Mouse (Mus musculus) layer of hippocampus, adult 8-10 months (tissue): ENCODE results near the gene Wdr60. TPM values are rescaled to one million over a fixed set of nuclear protein-coding genes. Genes with fewer than 3 reads are reported as not detected.

Source experiments
- DNase-seq, 2 experiments: peaks; one replicate each; pipeline ENCODE4 v3.0.0; 2022; ENCODE audit warnings: low spot score in 2 of 2
- total RNA-seq, 4 experiments: library from RNA; stranded (reverse); gene quantifications; 2 replicates each; pipeline ENCODE4 v1.2.4; 2022

Wdr60 gene
- total RNA-seq, 4 experiments from 2014 or later, result 15.1 to 22.2 (median 19.8) TPM

DNA sequence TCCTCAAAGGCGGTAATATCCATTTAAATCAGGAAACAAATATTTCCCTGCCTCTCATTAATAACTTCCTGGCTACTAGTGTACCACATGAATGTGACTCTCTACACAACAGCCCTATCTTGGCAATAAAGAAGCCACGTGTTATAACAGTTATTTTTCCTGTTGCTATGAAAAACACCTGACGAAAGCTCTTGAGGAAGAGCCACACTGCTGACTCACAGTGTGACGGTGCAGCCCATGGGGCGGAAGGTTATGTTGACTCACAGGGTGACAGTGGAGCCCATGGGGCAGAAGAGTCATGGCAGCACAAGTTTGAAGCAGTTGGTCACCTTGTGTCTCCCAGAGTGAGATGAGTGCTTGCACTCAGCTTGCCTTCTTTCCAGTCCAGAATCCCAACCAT, 6.6 kb upstream of the Wdr60 start:
- no peak for DNase-seq

DNA sequence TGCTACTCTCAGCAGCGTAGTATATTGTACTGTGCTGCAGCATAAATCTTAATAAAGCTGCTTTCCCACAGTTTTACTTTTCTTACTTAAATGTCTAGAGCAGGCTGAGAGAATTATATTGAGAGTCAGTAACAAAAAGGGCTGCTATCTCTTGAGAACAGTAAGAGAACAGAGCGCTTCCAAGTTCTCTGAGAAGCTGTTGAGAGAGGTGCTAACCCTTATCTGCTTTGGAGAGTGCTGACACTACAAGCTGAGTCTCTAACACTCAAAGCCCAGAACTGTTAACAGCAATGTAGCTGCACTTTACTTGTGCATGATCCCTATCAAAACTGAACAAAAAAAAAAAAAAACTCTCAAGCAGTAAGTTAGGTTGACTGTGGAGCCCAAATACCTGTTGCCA, 2.5 kb upstream of the Wdr60 start:
- DNase-seq, result no peak

DNA sequence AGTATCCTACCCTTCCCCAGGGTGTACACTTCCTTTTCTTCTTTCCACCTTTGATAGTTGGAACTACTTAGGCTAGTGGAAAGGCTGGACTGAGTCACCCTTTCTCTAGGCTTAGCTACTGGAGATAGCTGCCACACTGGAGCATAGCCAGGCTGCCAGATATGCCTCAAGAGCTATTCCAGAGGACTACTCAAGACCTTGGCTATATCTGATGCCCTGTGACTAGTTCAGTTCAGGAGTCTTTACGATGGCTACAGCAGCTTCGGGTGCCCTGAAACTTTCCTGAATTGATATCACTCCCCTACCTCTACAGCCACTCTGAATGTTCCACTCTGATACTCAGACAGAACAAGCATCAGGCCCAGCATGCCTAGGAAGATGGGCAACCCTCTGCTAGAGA, 1.9 kb upstream of the Wdr60 start:
- no peak for DNase-seq

DNA sequence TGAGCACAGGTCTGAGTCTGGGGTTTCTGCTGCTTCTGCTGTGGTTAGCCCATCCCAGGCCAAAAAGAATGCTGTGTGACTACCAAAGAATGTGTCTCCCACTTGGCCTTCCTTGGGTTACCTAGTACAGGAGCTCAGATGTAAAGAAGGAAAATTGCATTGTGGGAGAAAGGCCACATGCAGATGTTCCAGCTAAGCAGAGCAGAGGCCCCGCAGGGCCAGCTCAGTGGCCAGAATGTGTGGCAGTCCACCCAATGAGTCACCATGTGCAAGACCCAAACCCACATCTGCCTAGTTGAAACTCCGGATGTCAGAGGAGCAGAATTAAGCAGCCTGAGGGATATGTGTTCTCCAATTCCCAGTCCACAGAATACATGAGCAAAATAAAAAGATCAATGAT, 4.5 kb downstream of the Wdr60 start:
- DNase-seq, result no peak

GRCm38 (mm10) chr12:116255636-116256035, 7.2 kb downstream of the Wdr60 start:
- no peak for DNase-seq

GRCm38 (mm10) chr12:116254652-116255051, 8.2 kb downstream of the Wdr60 start:
- DNase-seq, result no peak

DNA sequence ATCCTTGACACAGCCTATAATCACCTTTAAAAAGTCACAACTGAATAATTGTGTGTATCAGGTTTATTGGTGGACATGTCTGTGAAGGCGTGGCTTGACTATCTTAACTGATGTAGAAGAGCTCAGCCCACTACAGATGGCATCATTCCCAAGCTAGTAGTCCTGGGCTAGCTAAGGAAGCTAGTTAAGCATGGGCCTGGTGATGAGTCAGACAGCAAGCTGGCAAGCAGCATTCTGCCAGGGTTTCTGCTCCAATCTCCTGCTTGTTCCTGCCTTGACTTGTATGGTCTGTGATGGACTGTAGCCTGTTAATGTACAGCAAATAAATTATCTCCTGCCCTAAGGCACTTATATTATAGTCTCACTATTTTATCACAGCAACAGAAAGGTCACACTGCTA, 18.2 kb downstream of the Wdr60 start:
- DNase-seq, result no peak

- no peak for DNase-seq
Observed at GRCm38 (mm10) chr12:116238803-116239202, 24.0 kb downstream of the Wdr60 start.

DNA sequence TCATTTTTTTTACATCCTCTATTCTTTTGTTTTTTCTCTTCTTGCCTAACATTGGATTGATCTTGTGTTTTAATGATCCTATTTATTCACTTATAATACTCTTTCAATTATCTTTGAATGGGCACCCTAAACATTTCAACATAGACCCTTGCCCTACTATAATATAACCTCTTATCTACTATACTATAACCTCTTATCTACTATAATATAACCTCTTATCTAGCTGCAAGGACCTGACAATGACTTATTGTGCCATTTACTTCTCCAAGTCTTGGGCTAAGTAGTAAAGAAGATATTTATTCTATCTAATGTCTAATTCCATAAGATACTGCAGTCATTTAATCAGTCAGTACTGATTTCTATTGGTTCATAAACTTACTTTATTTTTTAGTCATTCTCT, 24.5 kb downstream of the Wdr60 start:
- DNase-seq, result no peak

DNA sequence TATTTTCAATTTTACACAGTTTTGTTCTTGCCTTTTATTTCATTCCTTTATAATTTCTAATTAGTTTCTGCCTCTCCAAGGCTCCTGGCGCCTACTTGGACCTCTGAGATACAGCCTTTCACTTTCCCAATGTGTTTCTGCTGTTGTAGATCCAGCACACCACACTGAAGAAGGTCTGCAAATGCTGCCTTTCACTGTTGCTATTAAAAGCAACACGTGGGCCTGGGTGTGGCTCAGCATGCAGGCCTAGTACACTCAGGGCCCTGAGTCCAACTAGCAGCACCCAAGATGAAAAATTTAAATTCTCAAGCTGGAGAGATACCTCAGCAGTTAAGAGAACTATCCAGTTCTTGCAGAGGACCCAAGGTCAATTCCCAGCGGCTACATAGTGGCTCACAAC, 26.2 kb downstream of the Wdr60 start:
- DNase-seq, result no peak

DNA sequence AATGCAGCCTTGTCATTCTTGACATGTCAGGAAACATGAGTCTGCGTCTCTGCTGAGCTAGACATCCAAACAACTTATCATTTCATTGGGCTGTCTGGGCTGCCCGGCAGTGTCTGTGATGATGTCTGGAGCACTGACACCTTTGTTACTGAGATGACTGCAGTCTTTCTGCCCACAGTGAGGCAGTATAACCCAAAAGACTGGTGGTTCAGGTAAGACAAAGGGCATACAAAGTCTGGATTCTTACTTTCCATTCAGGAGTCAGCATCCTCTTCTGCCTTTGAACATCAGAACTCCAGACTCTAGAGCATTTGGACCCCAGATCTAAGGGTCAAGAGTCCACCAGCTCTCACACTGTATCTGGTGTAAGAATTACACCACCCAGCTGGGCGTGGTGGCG, 27.5 kb downstream of the Wdr60 start:
- no peak for DNase-seq

DNA sequence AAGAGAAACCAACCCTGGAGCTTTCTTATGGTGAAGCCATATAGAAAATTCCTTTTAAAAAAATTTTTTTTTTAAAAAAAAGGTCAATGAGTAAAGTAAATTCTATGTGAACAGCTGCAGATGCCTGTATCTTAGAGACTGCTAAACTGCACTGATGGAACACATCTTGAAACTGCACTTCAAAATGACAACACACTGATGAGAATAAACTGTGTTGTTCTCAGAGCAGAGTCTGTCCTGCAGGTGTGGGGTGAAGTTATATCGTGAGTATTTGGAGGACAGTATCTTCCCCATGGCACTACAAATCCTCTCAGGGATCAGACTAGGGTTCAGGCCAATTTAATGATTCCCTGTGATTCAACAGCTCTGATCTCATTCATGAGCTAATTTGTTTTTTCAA, 30.8 kb downstream of the Wdr60 start:
- DNase-seq, result no peak

- no peak for DNase-seq
Observed at GRCm38 (mm10) chr12:116231612-116232011, 31.2 kb downstream of the Wdr60 start.

- no peak for DNase-seq
Observed at GRCm38 (mm10) chr12:116229451-116229850, 33.4 kb downstream of the Wdr60 start.

- DNase-seq, result no peak
Observed at GRCm38 (mm10) chr12:116226289-116227057, 36.3 kb downstream of the Wdr60 start.

- DNase-seq, result no peak
Observed at GRCm38 (mm10) chr12:116223107-116223506, 39.7 kb downstream of the Wdr60 start.

- no peak for DNase-seq
Observed at GRCm38 (mm10) chr12:116207486-116207885, 55.3 kb downstream of the Wdr60 start.

DNA sequence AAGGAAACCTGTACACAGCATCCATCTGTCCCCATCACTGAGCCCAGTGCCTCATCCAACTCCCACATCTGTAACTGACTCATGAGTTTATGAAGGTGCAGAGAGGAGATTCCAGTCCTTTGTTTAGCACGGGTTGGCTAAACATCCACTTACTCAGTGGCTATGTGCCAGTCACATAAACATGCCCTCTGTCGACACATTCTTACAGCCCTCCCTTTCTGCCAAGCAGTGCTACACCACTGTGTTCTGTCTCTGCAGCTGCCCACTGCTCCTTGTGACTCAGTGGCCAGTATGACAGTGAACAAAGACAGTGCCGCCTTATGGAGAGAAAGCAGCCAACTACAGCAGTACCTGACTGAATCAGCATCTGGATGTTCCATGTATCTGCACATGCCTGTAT, 57.1 kb downstream of the Wdr60 start:
- no peak for DNase-seq

DNA sequence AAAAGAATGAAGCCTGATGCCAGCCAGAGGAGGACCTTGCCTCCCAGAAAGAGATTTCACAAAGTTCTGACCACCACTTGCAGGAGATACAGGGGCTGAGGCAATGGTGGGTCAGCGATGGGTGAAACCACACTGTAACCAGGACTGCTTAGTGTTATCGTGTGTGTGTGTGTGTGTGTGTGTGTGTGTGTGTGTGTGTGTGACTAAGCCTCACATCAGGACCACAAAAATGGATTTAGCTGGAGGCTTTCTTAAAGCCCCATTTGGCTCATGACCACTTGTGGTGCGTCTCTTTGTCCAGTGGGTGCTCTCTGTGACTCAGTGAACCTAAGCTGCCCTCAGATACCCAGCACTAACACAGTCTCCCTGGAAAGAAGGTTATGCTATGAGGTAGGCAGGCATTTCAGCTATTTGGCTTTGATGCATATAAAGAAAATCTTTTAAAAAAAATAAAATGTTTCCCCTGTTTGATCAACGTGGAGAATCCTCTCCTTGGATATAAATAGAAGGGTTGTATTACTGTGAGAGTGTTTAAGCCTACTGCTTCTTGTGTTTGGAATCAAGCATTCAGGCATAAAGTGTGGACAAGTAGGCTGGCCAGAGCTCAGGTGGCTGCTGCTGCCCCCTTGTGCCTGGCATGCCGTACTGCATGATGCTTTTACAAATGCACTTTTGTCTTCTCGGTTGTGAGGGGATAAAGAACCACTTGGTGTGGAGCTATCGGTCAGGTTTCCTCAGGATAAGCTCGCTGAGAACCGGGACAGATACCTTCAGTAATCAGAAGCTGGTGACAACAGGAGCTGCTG, 60.4 kb downstream of the Wdr60 start:
- peak; percentile 21 to 70 for DNase-seq

DNA sequence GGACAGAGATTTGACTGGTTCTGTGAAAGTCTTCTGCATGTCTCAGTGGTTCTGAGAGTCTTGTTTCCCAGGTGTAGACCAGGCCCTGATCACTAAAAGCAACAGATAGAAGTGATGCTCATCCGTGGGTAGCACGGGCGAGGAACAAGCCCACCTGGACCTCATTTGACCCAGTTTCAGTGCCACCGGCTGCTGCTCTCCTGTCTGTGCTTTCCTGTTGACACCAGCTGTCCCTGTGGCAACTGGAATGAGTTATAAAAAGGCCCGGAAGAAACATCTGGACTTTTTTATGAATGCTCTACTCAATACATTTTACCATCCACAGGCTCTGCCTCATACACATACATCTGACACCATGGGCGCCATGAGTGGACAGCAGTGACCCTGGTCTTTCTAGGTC, 64.0 kb downstream of the Wdr60 start:
- DNase-seq, result no peak

DNA sequence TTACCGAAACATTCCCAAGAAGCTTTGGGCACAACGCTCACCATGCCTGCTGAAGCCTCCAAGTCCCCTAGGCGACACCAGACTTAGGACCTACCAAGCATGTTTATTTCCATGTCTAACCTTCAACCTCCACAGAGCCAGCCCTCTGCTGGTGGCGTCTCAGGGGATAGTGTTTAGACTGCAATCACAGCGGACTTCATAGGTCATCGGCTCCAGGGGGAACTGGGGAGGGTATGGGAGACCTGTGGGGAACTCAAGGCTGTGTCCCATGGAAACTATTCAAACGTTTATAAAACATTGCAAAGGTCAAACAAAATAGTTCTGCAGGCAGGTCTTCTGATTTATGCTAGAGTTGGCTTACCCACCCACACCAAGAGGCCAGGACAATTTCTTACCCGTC, 66.6 kb downstream of the Wdr60 start:
- DNase-seq, result no peak

DNA sequence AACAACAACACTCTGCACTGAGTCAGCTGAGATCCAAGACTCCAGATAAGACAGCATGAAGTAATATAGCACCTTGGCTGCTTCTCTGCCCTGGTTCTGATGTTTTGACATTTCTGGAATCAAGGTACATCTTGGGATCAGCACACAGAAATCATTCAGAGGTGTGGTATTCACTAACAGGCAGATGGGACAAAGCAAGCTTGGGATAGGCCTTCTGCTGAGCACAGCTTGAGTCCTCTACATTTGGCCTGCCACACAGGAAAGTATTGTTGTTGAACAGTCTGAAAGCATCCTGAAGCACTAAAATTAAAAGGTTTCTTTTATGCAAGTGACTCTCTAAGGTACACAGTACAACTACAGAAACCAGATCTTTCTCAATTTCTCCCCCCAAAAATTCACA, 68.2 kb downstream of the Wdr60 start:
- no peak for DNase-seq

DNA sequence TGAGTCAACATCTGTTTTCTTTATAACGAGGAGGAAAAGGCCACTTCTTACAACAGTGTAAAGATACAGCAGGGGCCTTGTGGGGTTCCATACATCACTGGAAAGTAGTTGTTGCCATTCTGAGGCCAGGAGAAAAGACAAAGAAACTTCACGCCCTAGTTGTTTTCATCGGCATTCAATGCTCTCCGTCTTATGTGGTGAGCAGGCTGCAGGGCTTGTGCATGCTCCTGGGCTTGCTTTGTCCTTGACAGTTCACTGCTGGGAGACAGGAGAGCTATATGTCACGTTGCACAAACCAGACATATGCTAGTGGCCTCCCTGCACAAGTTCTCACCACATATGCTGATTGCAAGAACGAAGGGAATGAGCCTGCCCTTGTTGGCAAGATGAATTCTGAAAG, 68.9 kb downstream of the Wdr60 start:
- DNase-seq, result no peak
